Mouse (Mus musculus): ENCODE measurements around the gene 2210418O10Rik.
"Not testable (repeated sequence)": the region's sequence is repeated elsewhere in the genome, so short reads cannot be mapped to it uniquely, and the experiment has no call there.

The 2210418O10Rik gene

GRCm38 (mm10) chr2:176226269-176226668 lies at the start of gene 2210418O10Rik:
2210418O10Rik (plus strand) TSS chr2:176226569.
- DNase-seq (ENCODE audit: low spot score) = not testable (repeated sequence)

GRCm38 (mm10) chr2:176248519-176248918 lies 22.1 kb downstream of the 2210418O10Rik start:
- DNase-seq (ENCODE audit: low spot score) = not testable (repeated sequence)
